Mouse (Mus musculus): ENCODE measurements around the gene Haus4. TPM values are rescaled to one million over a fixed set of nuclear protein-coding genes. Genes with fewer than 3 reads are reported as not detected.
A peak's percentile ranks its signal among the peaks of the same experiment; 100 is the strongest.

Gene Haus4
- total and polyA plus RNA-seq, 3 experiments, result 39.2 to 73.4 TPM; not detected in 1

DNA sequence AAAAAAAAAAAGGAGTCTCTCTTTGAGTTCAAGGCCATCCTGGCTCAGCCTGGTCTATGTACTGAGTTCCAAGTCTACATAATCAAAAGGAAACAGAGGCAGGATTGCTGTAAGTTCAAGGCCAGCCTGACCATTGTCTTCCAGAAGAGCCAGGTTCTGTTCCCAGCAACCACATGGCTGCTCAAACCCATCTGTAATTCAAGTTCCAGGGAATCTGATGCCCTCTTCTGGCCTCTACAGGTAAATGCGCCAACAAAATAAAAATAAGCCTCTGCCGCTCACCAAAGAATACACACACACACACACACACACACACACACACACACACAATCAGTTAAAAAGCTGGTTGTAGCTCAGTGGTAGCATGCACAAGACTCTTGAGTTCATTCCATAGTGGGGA is 15.8 kb downstream of the Haus4 start:
- TF ChIP-seq USF2 (IDR thresholded peaks at IDR 0.05; ENCODE audit: borderline replicate concordance in 1 of 2, insufficient read depth in 1 of 2, low read depth in 1 of 2, low read length in 2 of 2) (no peak), KAT2A (conservative IDR thresholded peaks at IDR 0.05; ENCODE audit: low read depth, low read length) (no peak), SIN3A (IDR thresholded peaks at IDR 0.05; ENCODE audit: low read length) (0 out of 2 replicates have a peak, but pooled peaks have one; percentile 36), SMC3 (IDR thresholded peaks at IDR 0.05; ENCODE audit: low read depth, low read length) (peak; percentile 65), MAX (IDR thresholded peaks at IDR 0.05; ENCODE audit: low read length) (peak; percentile 43; the same call in 1 of the 2 replicates), TCF12 (IDR thresholded peaks at IDR 0.05; ENCODE audit: low read depth, low read length) (no peak), MYB (IDR thresholded peaks at IDR 0.05; ENCODE audit: low read depth, low read length) (no peak), EP300 (IDR thresholded peaks at IDR 0.05; ENCODE audit: low read depth in 1 of 2, low read length in 2 of 2) (no peak), MXI1 (IDR thresholded peaks at IDR 0.05; ENCODE audit: low read depth, low read length) (0 out of 2 replicates have a peak, but pooled peaks have one; percentile 44), ETS1 (IDR thresholded peaks at IDR 0.05; ENCODE audit: low read depth, low read length) (0 out of 2 replicates have a peak, but pooled peaks have one; percentile 6), ZMIZ1 (IDR thresholded peaks at IDR 0.05; ENCODE audit: low read depth, low read length) (no peak), BHLHE40 (IDR thresholded peaks at IDR 0.05; ENCODE audit: borderline replicate concordance, low read depth, low read length) (no peak), RAD21 (IDR thresholded peaks at IDR 0.05; ENCODE audit: low read depth, low read length) (peak; percentile 49), RCOR1 (IDR thresholded peaks at IDR 0.05; ENCODE audit: low read depth, low read length) (no peak), JUND (IDR thresholded peaks at IDR 0.05; ENCODE audit: low read depth, low read length) (no peak), ZC3H11A (IDR thresholded peaks at IDR 0.05; ENCODE audit: low read depth, low read length) (peak; percentile 43; the same call in 1 of the 2 replicates), NELFE (IDR thresholded peaks at IDR 0.05; ENCODE audit: low read depth, low read length) (no peak), ELF1 (IDR thresholded peaks at IDR 0.05; ENCODE audit: low read depth, low read length) (0 out of 2 replicates have a peak, but pooled peaks have one; percentile 9), CTCF (IDR thresholded peaks at IDR 0.05 in 2 of 3, conservative IDR thresholded peaks at IDR 0.05 in 1 of 3; ENCODE audit: control insufficient read depth in 1 of 3, insufficient read depth in 1 of 3, low read depth in 2 of 3, low read length in 3 of 3, poor library complexity in 1 of 3, severe bottlenecking in 1 of 3) (peak; percentile 27 to 60 (median 36)), NRF1 (IDR thresholded peaks at IDR 0.05; ENCODE audit: insufficient read depth, low read depth, low read length, poor library complexity, severe bottlenecking) (no peak), MAFK (IDR thresholded peaks at IDR 0.05; ENCODE audit: borderline replicate concordance, low read depth, low read length) (no peak), GABPA (IDR thresholded peaks at IDR 0.05; ENCODE audit: low read depth, low read length) (no peak), GATA1 (IDR thresholded peaks at IDR 0.05; ENCODE audit: low read depth, low read length) (no peak), ZNF384 (IDR thresholded peaks at IDR 0.05; ENCODE audit: low read depth, low read length) (peak; percentile 22; the same call in 1 of the 2 replicates), MAZ (IDR thresholded peaks at IDR 0.05; ENCODE audit: low read depth, low read length) (no peak), MYC (IDR thresholded peaks at IDR 0.05; ENCODE audit: low read depth, low read length) (peak; percentile 73)
- Histone ChIP-seq H3K9me3 (replicated peaks; ENCODE audit: insufficient read depth, low read length) (no peaks in the 10 kb centered on the region), H3K4me1 (ENCODE audit: control insufficient read depth in 1 of 2, insufficient read depth in 2 of 2, low read length in 2 of 2) (peaks cover 2 to 5% of the 10 kb centered on the region in 2 experiments; a peak in 2 of 4 replicates), H3K36me3 (ENCODE audit: control insufficient read depth in 1 of 2, insufficient read depth in 2 of 2, low read length in 2 of 2) (peaks cover 0 to 3% of the 10 kb centered on the region in 2 experiments; a peak in 1 of 4 replicates), H3K9ac (ENCODE audit: control insufficient read depth, low read depth, low read length, poor library complexity, severe bottlenecking) (no peak overlapping the region), H3K4me3 (ENCODE audit: control insufficient read depth in 1 of 2, insufficient read depth in 1 of 2, low read depth in 2 of 2, low read length in 2 of 2) (no peak overlapping the region), H3K79me2 (ENCODE audit: control insufficient read depth, insufficient read depth, low read length, poor library complexity) (no peaks in the 10 kb centered on the region), H3K27me3 (ENCODE audit: control insufficient read depth in 1 of 2, insufficient read depth in 2 of 2, low read length in 2 of 2) (no peaks in the 10 kb centered on the region), H3K27ac (ENCODE audit: control insufficient read depth, low read depth, low read length) (no peak overlapping the region)
- DNase-seq (ENCODE audit: low read depth, low spot score), result peak; percentile 66

Measured in MEL (cell line).